Mouse (Mus musculus) heart, adult 2 months (tissue): ENCODE measurements around the gene Rpl6.

Experiments
- CTCF ChIP-seq: fragments of 200-600 bp; IDR thresholded peaks from 2 replicates; pipeline ENCODE4 v1.8.1; 2022; ENCODE audit warnings: antibody characterized with exemption, mild to moderate bottlenecking, moderate library complexity
- EP300 ChIP-seq: fragments of 200-500 bp; IDR thresholded peaks from 2 replicates; pipeline ENCODE4 v1.6.1; 2011; ENCODE audit warnings: low read depth, low read length, control low read depth; ENCODE audit not compliant: insufficient read depth
- POLR2A ChIP-seq: fragments of 200-500 bp; IDR thresholded peaks from 2 replicates; pipeline ENCODE4 v1.6.1; 2011; ENCODE audit warnings: mild to moderate bottlenecking, low read depth, low read length, control low read depth; ENCODE audit not compliant: insufficient read depth

DNA sequence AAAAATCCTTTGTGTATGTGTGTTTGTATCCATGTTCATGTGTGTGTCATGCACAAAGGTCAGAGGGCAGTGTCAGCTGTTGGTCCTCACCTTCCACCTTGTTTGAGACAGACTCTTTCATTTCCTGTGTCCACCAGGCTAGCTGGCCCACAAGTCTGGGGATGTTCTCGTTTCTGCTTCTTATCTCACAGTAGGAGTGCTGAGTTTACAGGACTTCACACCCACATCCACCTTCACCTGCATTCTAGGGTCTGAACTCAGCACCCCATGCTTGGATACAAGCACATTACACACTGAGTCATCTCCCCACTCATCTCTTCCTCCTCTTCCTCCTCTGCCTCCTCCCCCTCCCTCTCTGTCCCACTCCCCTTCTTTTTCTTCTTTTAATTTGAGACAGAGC is 38.0 kb downstream of the Rpl6 start:
- no peak for TF ChIP-seq CTCF
- TF ChIP-seq EP300, result no peak
- no peak for TF ChIP-seq POLR2A
